In genomic region chr5:76182326-76182725, GRCm38 (mm10) we compare ENCODE assay signal across 18 mouse cellular contexts. TPM values are rescaled to one million over a fixed set of nuclear protein-coding genes. Genes with fewer than 3 reads are reported as not detected.
DNase-seq lines count a peak whose midpoint lies in the region; ATAC-seq lines count a peak whose summit lies in the region.
"Had no signal": no experiment of that assay in that cellular context is flagged by ENCODE, and none has a peak within 500 bp of the region (broad histone marks: within the 10 kb centered on the region; RNA-seq: fewer than 3 reads in every experiment).

No protein-coding gene starts in this region.

- H3K36me3 ChIP-seq in embryonic facial prominence, embryonic 12.5 days: 0 out of 2 replicates have a peak, but pooled peaks cover 5% of the 10 kb centered on the region
- peaks cover 19% of the 10 kb centered on the region for H3K36me3 ChIP-seq in embryonic facial prominence, embryonic 10.5 days (replicated peaks)
- no peaks in the 10 kb centered on the region for H3K36me3 ChIP-seq in embryonic facial prominence, embryonic 15.5 days
- H3K36me3 ChIP-seq in hindbrain, embryonic 11.5 days (ENCODE audit: control insufficient read depth, insufficient read depth, low read length): no peaks in the 10 kb centered on the region
- H3K36me3 ChIP-seq: midbrain, embryonic 13.5 days; stomach, embryonic 15.5 days had no signal

- peaks cover 27% of the 10 kb centered on the region for H3K4me1 ChIP-seq in embryonic facial prominence, embryonic 12.5 days
- H3K4me1 ChIP-seq in embryonic facial prominence, embryonic 10.5 days: peaks cover 31% of the 10 kb centered on the region
- peaks cover 30% of the 10 kb centered on the region for H3K4me1 ChIP-seq in embryonic facial prominence, embryonic 15.5 days
- H3K4me1 ChIP-seq in hindbrain, embryonic 11.5 days (replicated peaks; ENCODE audit: control insufficient read depth, insufficient read depth, low read length): 0 out of 2 replicates have a peak, but pooled peaks cover 3% of the 10 kb centered on the region

- H3K27me3 ChIP-seq in embryonic facial prominence, embryonic 12.5 days: no peaks in the 10 kb centered on the region
- H3K27me3 ChIP-seq in embryonic facial prominence, embryonic 10.5 days (replicated peaks; ENCODE audit: low read depth, poor library complexity, severe bottlenecking): peaks cover 8% of the 10 kb centered on the region; the same call in 1 of the 2 replicates
- no peaks in the 10 kb centered on the region for H3K27me3 ChIP-seq in embryonic facial prominence, embryonic 15.5 days
- H3K27me3 ChIP-seq in hindbrain, embryonic 11.5 days (ENCODE audit: control insufficient read depth, insufficient read depth, low read length): no peaks in the 10 kb centered on the region
- H3K27me3 ChIP-seq: stomach, embryonic 15.5 days had no signal

- no peak for DNase-seq in embryonic facial prominence, embryonic 10.5 days (ENCODE audit: low spot score)
- DNase-seq in left cerebral cortex, postnatal 4 days: peak; percentile 8
- no peak for DNase-seq in left cerebral cortex, postnatal 36 days (ENCODE audit: low spot score in 2 of 2)
- DNase-seq in 416B (ENCODE audit: low read depth): peak; percentile 69
- no peak for DNase-seq in right cerebral cortex, postnatal 14 days
- no peak for DNase-seq in hindbrain, embryonic 11.5 days (ENCODE audit: low spot score)
- DNase-seq: B cell, adult 2 months; cerebellum, adult 2 months; gastrocnemius, postnatal 14 days; heart, postnatal 14 days; kidney, adult 9 months; layer of hippocampus, postnatal 36 days; thymus, postnatal 14 days had no signal

- intact Hi-C loops in left cerebral cortex, postnatal 4 days (cut with DNase I): no loop called here
- intact Hi-C loops in left cerebral cortex, postnatal 36 days (cut with DNase I): loop anchor here (5.0 kb wide), 1 partner anchor 40 kb away; the partner anchor contains the start of gene Srd5a3

- no peak overlapping the region for H3K4me2 ChIP-seq in embryonic facial prominence, embryonic 12.5 days (replicated peaks)
- H3K4me2 ChIP-seq in embryonic facial prominence, embryonic 15.5 days (replicated peaks): no peak overlapping the region
- H3K4me2 ChIP-seq in hindbrain, embryonic 11.5 days (replicated peaks; ENCODE audit: low read depth, low read length): no peak overlapping the region

- no peak overlapping the region for H3K9ac ChIP-seq in embryonic facial prominence, embryonic 12.5 days
- no peak overlapping the region for H3K9ac ChIP-seq in embryonic facial prominence, embryonic 15.5 days
- H3K9ac ChIP-seq in hindbrain, embryonic 11.5 days (ENCODE audit: low read depth, low read length): no peak overlapping the region
- H3K9ac ChIP-seq: midbrain, embryonic 13.5 days; stomach, embryonic 15.5 days had no signal

- H3K9me3 ChIP-seq in embryonic facial prominence, embryonic 12.5 days: no peaks in the 10 kb centered on the region
- H3K9me3 ChIP-seq in embryonic facial prominence, embryonic 10.5 days: no peaks in the 10 kb centered on the region
- no peaks in the 10 kb centered on the region for H3K9me3 ChIP-seq in embryonic facial prominence, embryonic 15.5 days (replicated peaks)
- no peaks in the 10 kb centered on the region for H3K9me3 ChIP-seq in hindbrain, embryonic 11.5 days (ENCODE audit: control insufficient read depth, low read length)
- H3K9me3 ChIP-seq: midbrain, embryonic 13.5 days; stomach, embryonic 15.5 days had no signal

- 0 out of 2 replicates have a peak overlapping the region, but pooled peaks have one; percentile 41 for H3K27ac ChIP-seq in embryonic facial prominence, embryonic 12.5 days
- H3K27ac ChIP-seq in embryonic facial prominence, embryonic 10.5 days (replicated peaks): no peak overlapping the region
- H3K27ac ChIP-seq in embryonic facial prominence, embryonic 15.5 days (replicated peaks): 0 out of 2 replicates have a peak overlapping the region, but pooled peaks have one; percentile 41
- H3K27ac ChIP-seq in hindbrain, embryonic 11.5 days (ENCODE audit: low read depth, low read length): no peak overlapping the region
- H3K27ac ChIP-seq: hindbrain, postnatal 0 days; midbrain, embryonic 13.5 days; stomach, embryonic 15.5 days had no signal

- ATAC-seq in embryonic facial prominence, embryonic 12.5 days (ENCODE audit: insufficient number of reproducible peaks, insufficient read depth, low FRiP score, low TSS enrichment): no peak
- no peak for ATAC-seq in embryonic facial prominence, embryonic 15.5 days (ENCODE audit: insufficient number of reproducible peaks, low FRiP score, low TSS enrichment, low read depth)
- ATAC-seq in hindbrain, embryonic 11.5 days (ENCODE audit: low FRiP score): no peak
- ATAC-seq: hindbrain, postnatal 0 days; midbrain, embryonic 13.5 days had no signal

- WGBS in embryonic facial prominence, embryonic 12.5 days: 43% methylated on average over 3 of the region's 3 CpGs
- 65% methylated on average over 3 of the region's 3 CpGs for WGBS in embryonic facial prominence, embryonic 10.5 days
- 21% methylated on average over 3 of the region's 3 CpGs for WGBS in embryonic facial prominence, embryonic 15.5 days
- WGBS in hindbrain, embryonic 11.5 days: 78% methylated on average over 3 of the region's 3 CpGs

- no peak overlapping the region for H3K4me3 ChIP-seq in embryonic facial prominence, embryonic 12.5 days
- H3K4me3 ChIP-seq in embryonic facial prominence, embryonic 10.5 days: no peak overlapping the region
- no peak overlapping the region for H3K4me3 ChIP-seq in embryonic facial prominence, embryonic 15.5 days (replicated peaks)
- H3K4me3 ChIP-seq in hindbrain, embryonic 11.5 days (ENCODE audit: low read depth, low read length): no peak overlapping the region
- H3K4me3 ChIP-seq: midbrain, embryonic 13.5 days had no signal

RNA-seq across cellular contexts. Expression of gene Tmem165, which starts 1.4 kb away (rescaled TPM):
- polyA plus RNA-seq in embryonic facial prominence, embryonic 12.5 days (2016; fragmentation: Nextera tagmentation; extraction: Ambion mirVana): 142 and 148 TPM in 2 replicates
- polyA plus RNA-seq in embryonic facial prominence, embryonic 10.5 days (2016; fragmentation: Nextera tagmentation; extraction: Ambion mirVana): 74.0 and 74.1 TPM in 2 replicates
- total RNA-seq in left cerebral cortex, postnatal 4 days (2021): 10 to 100 TPM; 47.1 to 47.4 TPM
- 10 to 100 TPM; 31.1 to 39.5 TPM for total RNA-seq in left cerebral cortex, postnatal 36 days (2021)
- 94.0 and 99.9 TPM in 2 replicates for polyA plus RNA-seq in embryonic facial prominence, embryonic 15.5 days (2015; fragmentation: Nextera tagmentation; extraction: Ambion mirVana)
- polyA plus RNA-seq in hindbrain, embryonic 11.5 days (2014; fragmentation: Nextera tagmentation; extraction: Ambion mirVana): 97.0 and 105 TPM in 2 replicates

RNA-seq across cellular contexts. Expression of gene Srd5a3, which starts 42.3 kb away (rescaled TPM):
- 29.8 and 30.9 TPM in 2 replicates for polyA plus RNA-seq in embryonic facial prominence, embryonic 12.5 days (2016; fragmentation: Nextera tagmentation; extraction: Ambion mirVana)
- polyA plus RNA-seq in embryonic facial prominence, embryonic 10.5 days (2016; fragmentation: Nextera tagmentation; extraction: Ambion mirVana): 25.1 and 26.2 TPM in 2 replicates
- total RNA-seq in left cerebral cortex, postnatal 4 days (2021): 10 to 100 TPM; 11.7 to 13.9 TPM
- 10 to 100 TPM; 18.2 to 24.4 TPM for total RNA-seq in left cerebral cortex, postnatal 36 days (2021)
- polyA plus RNA-seq in embryonic facial prominence, embryonic 15.5 days (2015; fragmentation: Nextera tagmentation; extraction: Ambion mirVana): 34.2 and 36.1 TPM in 2 replicates
- 16.1 and 16.7 TPM in 2 replicates for polyA plus RNA-seq in hindbrain, embryonic 11.5 days (2014; fragmentation: Nextera tagmentation; extraction: Ambion mirVana)

Comparison
In these comparisons a context has a peak if more than half of its experiments do, and no peak if none do; other contexts are left out.
1. H3K27ac ChIP-seq: peak in embryonic facial prominence, embryonic 12.5 days (single experiment) and embryonic facial prominence, embryonic 15.5 days (single experiment); none in embryonic facial prominence, embryonic 10.5 days (single experiment) and hindbrain, embryonic 11.5 days (single experiment).
2. DNase-seq: peak in left cerebral cortex, postnatal 4 days (single experiment) and 416B (single experiment); none in embryonic facial prominence, embryonic 10.5 days (single experiment), left cerebral cortex, postnatal 36 days (0 of 2), right cerebral cortex, postnatal 14 days (single experiment) and hindbrain, embryonic 11.5 days (single experiment).